Mouse (Mus musculus): ENCODE measurements around the gene Dchs2. TPM values are rescaled to one million over a fixed set of nuclear protein-coding genes. Genes with fewer than 3 reads are reported as not detected.

The Dchs2 gene
- polyA plus RNA-seq, 1 experiment from 2014 or later: 0.14 TPM

DNA sequence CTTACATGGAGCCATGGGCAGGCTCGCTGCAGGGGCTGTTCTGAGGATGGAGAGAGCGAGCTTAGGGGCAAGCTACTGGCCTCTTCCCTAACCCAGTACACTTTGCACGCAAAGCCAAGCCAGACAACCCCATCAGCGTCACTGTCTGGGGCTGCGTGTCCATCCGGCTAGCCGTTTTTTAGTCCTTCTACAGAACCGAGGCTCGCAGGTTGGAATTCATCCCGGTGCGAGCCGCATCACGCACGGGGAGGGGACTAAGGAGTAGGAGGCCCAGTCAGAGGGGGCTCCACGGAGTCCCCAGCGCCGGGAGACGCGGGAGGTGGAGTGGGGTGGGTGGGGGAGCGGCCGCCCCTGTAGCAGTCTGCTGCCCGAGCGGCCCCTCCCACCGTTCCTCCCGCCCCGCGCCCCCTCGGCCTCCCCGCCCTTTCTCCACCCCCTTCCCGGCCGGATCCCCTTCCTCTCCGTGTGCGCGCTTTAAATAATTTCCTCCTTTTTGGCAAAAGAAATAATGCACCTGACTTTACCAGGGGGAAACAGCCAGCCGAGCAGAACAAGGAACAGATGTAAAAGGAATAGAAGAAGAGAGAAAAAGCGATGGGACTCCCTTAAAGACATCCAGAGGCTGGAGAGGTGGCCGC lies 541 bp upstream of the Dchs2 start:
- under 1% methylated on average over 37 of the region's 37 CpGs for WGBS
- Histone ChIP-seq H3K27ac (peak overlapping the region; percentile 53), H3K27me3 (ENCODE audit: low read depth, poor library complexity, severe bottlenecking) (peaks cover 75% of the 10 kb centered on the region)

DNA sequence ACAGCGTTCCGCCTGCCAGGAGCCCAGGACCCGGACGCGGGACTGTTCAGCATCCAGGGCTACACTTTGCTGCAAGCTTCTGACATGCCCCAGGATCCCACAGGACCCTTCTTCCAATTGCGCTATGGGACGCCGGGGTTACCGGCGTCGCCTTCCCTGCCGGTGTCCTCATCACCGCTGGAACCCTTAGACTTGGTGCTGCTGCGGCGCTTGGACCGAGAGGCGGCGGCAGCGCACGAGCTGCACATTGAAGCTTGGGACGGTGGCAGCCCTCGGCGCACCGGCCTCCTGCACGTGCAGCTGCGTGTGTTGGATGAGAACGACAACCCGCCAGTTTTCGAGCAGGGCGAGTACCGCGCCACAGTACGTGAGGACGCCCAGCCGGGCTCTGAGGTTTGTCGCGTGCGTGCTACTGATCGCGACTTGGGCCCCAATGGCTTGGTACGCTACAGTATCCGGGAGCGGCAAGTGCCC lies 738 bp downstream of the Dchs2 start:
- Histone ChIP-seq H3K27me3 (ENCODE audit: low read depth, poor library complexity, severe bottlenecking) (peaks cover 84% of the 10 kb centered on the region), H3K4me3 (peak overlapping the region; percentile 64), H3K9me3 (replicated peaks) (no peaks in the 10 kb centered on the region), H3K36me3 (no peaks in the 10 kb centered on the region), H3K27ac (no peak overlapping the region), H3K4me1 (peaks cover 34% of the 10 kb centered on the region)
- DNase-seq (ENCODE audit: low spot score): peak; percentile 61
- under 1% methylated on average over 43 of the region's 43 CpGs for WGBS

More for the DNA sequence above, 541 bp upstream of the Dchs2 start:
- DNase-seq (ENCODE audit: low spot score): peak; percentile 61
- Histone ChIP-seq H3K36me3 (no peaks in the 10 kb centered on the region), H3K4me3 (peak overlapping the region; percentile 64), H3K4me1 (peaks cover 34% of the 10 kb centered on the region), H3K9me3 (replicated peaks) (no peaks in the 10 kb centered on the region)

DNA sequence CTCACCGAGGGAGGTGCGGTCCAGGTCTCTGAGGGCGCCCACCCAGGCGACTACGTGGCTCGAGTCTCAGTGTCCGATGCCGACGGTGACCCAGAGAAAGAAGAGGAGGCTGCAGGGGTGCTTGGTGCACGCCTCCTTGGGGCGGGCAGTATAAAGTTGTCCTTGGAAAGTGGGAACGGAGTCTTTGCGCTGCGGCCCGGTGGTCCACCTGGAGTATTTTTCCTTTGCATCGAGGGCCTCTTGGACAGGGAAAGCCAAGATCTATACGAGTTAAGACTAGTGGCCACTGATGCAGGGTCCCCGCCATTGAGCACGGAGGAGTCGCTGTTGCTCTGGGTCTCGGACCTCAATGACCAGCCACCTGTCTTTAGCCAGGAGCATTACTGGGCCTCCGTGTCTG lies 1.4 kb downstream of the Dchs2 start:
- Histone ChIP-seq H3K27ac (no peak overlapping the region), H3K4me3 (peak overlapping the region; percentile 64), H3K4me1 (peaks cover 34% of the 10 kb centered on the region), H3K9me3 (replicated peaks) (no peaks in the 10 kb centered on the region), H3K27me3 (ENCODE audit: low read depth, poor library complexity, severe bottlenecking) (peaks cover 84% of the 10 kb centered on the region), H3K36me3 (no peaks in the 10 kb centered on the region)
- 5% methylated on average over 22 of the region's 22 CpGs for WGBS
- no peak for DNase-seq (ENCODE audit: low spot score)

DNA sequence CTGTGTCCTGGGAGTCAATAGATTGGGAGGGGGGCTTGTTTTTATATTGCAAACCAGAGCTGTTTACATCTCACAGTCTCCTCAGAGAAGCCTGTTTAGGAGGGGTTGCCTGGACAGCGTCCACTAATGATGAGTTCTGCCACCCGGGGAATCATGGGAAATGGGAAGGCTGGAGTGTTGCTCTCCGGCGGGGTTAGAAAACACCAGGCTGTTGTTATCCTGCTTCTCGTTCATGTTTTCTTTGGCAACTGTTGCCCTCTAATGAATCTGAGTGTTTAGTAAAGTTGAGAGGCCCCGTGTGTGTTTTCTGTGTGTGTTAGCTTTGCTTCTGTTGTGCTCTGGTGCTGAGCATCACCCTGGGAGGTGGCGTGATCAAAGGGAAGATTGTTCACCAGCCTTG lies 8.7 kb downstream of the Dchs2 start:
- Histone ChIP-seq H3K4me1 (no peaks in the 10 kb centered on the region), H3K27me3 (ENCODE audit: low read depth, poor library complexity, severe bottlenecking) (peaks cover 16% of the 10 kb centered on the region), H3K9me3 (replicated peaks) (no peaks in the 10 kb centered on the region), H3K27ac (no peak overlapping the region), H3K36me3 (no peaks in the 10 kb centered on the region), H3K4me3 (no peak overlapping the region)
- DNase-seq (ENCODE audit: low spot score): no peak
- WGBS: 78% methylated on average over 7 of the region's 7 CpGs

DNA sequence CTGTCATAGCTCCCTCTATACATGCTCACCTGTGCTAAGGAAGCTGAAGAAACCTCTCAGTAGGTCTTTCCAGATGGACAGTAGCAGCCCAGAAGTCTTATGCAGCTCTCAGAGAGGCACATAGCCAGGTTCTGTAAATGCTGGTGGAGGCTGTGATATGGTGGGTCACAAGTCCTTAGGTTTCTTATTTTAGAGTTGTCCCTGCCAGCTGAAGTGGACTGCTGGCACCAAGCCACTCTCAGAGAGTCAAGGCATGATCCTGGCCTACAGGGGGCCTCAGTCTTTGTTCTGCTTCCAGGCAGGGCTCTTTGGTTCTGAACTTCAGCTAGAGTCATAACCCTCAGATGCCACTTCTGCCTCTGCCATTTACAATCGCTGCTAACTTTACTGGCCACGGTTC lies 11.1 kb downstream of the Dchs2 start:
- WGBS: 85% methylated on average over 2 of the region's 2 CpGs

DNA sequence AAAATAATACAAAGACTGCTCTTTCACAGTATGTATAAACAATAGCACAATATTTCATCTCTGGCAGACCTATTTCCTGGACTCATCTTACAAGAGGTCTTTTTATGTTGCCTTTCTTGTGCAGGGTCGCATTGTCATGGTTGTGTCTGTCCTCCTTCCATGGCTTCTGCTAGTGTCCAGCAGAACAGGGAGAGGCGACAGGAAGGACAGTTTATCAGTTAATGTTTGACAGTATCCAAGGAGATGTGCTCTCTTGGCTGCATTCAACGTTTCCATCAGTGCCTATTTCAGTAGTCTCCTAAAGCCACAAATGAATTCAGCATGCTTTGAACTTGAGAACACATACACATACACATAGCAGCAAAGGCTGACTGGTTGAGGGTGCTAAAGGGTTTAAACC lies 17.9 kb downstream of the Dchs2 start:
- 77% methylated on average over 3 of the region's 3 CpGs for WGBS
- H3K36me3 ChIP-seq: no peaks in the 10 kb centered on the region
- H3K4me3 ChIP-seq: no peak overlapping the region
- no peak overlapping the region for H3K27ac ChIP-seq
- H3K27me3 ChIP-seq (ENCODE audit: low read depth, poor library complexity, severe bottlenecking): no peaks in the 10 kb centered on the region
- no peaks in the 10 kb centered on the region for H3K9me3 ChIP-seq (replicated peaks)
- no peak for DNase-seq (ENCODE audit: low spot score)
- H3K4me1 ChIP-seq: no peaks in the 10 kb centered on the region

More for the DNA sequence above, 11.1 kb downstream of the Dchs2 start:
- no peaks in the 10 kb centered on the region for H3K36me3 ChIP-seq
- no peaks in the 10 kb centered on the region for H3K4me1 ChIP-seq
- H3K9me3 ChIP-seq (replicated peaks): no peaks in the 10 kb centered on the region
- no peak for DNase-seq (ENCODE audit: low spot score)
- H3K4me3 ChIP-seq: no peak overlapping the region
- H3K27ac ChIP-seq: no peak overlapping the region
- no peaks in the 10 kb centered on the region for H3K27me3 ChIP-seq (ENCODE audit: low read depth, poor library complexity, severe bottlenecking)

DNA sequence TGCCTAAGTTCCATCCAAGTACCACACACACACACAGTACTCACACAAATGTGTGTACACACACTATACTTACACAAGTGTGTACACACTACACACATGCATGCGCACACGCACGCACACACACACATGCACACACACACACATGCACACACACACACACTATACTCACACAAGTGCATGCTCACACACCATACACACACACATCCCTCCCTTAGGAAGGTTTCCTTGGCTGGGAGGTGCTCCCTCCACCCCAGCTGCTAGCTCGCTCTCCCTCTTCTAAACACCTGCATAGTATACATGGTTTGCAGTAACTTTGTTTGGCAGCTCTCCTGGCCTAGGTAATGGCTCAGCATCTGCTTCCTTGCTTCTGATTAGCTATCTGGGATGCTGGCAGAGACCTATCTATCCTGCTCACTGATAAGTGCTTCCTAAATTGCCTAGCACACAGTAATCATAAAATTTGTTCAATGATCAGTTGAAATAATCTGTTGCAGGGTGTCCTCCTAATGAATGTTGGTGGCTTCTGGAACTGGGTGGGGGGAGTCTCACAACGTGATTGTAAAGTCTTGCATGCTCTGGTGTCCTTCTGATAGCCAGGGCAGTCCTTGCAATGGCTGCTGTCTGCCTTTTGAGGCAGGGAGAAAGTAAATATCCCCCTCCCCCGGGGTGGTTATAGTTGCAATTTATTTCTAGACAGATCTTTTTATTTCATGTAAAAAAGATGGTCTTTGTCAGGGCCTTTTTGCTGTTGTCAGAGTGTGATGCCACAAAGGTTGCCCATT lies 19.7 kb downstream of the Dchs2 start:
- no peak overlapping the region for H3K27ac ChIP-seq
- H3K9me3 ChIP-seq (replicated peaks): no peaks in the 10 kb centered on the region
- DNase-seq (ENCODE audit: low spot score): no peak
- no peaks in the 10 kb centered on the region for H3K4me1 ChIP-seq
- no peaks in the 10 kb centered on the region for H3K36me3 ChIP-seq
- no peaks in the 10 kb centered on the region for H3K27me3 ChIP-seq (ENCODE audit: low read depth, poor library complexity, severe bottlenecking)
- 83% methylated on average over 6 of the region's 6 CpGs for WGBS
- H3K4me3 ChIP-seq: no peak overlapping the region

DNA sequence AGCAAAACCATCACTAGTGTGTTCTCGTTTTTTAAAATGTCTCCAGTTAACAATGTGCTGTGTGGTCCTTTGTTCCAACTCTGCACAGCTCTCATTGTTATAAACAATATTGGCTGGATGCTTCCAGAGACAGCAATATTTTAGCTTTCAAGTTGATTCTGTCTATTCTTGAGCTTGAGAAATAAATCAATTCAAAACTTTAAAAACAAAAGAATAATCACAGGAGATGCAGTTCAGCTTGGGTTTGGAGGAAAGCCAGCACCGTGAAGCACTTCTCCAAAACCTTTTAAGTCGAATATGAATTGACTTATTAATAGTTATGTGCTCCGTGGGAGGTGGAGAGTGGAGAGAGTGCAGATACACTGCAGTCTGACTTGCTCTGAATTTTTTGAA lies 20.3 kb downstream of the Dchs2 start:
- H3K36me3 ChIP-seq: no peaks in the 10 kb centered on the region
- H3K9me3 ChIP-seq (replicated peaks): no peaks in the 10 kb centered on the region
- no peak for DNase-seq (ENCODE audit: low spot score)
- no peaks in the 10 kb centered on the region for H3K4me1 ChIP-seq
- no peak overlapping the region for H3K4me3 ChIP-seq
- WGBS: 80% methylated on average over 4 of the region's 4 CpGs
- H3K27ac ChIP-seq: no peak overlapping the region
- H3K27me3 ChIP-seq (ENCODE audit: low read depth, poor library complexity, severe bottlenecking): no peaks in the 10 kb centered on the region

DNA sequence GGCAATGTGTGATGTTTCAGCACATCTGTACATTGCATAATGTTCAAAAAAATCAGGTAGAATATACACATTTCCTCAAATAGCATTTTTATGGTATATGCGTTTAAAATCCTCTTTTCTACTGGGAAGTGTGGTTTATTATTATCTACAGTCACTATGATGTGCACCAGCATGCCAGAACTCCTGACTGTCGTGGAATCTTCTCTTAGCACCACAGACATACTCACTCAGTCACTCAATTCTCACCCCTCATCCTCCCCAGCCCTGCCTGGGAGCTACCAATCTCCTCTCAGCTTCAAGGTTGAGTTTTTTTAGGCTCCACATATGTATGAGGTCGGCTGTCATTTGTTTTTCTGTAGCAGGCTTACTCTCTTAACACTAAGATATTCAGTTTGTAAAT lies 20.8 kb downstream of the Dchs2 start:
- no peak for DNase-seq (ENCODE audit: low spot score)
- no peaks in the 10 kb centered on the region for H3K4me1 ChIP-seq
- H3K4me3 ChIP-seq: no peak overlapping the region
- WGBS: 69% methylated on average over 3 of the region's 3 CpGs
- no peaks in the 10 kb centered on the region for H3K27me3 ChIP-seq (ENCODE audit: low read depth, poor library complexity, severe bottlenecking)
- H3K36me3 ChIP-seq: no peaks in the 10 kb centered on the region
- no peaks in the 10 kb centered on the region for H3K9me3 ChIP-seq (replicated peaks)
- no peak overlapping the region for H3K27ac ChIP-seq

DNA sequence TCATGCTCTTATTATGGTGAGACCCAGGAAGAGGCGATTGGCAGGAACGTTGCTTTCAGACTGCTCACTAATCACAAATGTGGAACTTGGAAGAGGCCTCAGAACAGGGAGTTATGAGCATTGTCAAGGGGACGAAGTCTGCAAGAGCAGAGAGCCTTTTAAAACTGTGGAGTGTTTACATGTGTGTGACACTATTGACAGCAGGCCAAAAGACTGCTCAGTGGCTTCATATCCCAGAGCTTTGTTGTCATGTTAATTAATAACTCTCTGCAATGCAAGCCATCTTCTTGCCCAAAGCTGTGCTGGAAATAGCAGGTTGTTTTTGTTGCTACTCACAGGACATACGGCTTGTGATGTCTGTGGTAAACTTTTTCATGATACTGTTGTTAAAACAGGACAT lies 27.9 kb downstream of the Dchs2 start:
- WGBS: 64% methylated on average over 4 of the region's 4 CpGs
- H3K9me3 ChIP-seq (replicated peaks): no peaks in the 10 kb centered on the region
- DNase-seq (ENCODE audit: low spot score): no peak

DNA sequence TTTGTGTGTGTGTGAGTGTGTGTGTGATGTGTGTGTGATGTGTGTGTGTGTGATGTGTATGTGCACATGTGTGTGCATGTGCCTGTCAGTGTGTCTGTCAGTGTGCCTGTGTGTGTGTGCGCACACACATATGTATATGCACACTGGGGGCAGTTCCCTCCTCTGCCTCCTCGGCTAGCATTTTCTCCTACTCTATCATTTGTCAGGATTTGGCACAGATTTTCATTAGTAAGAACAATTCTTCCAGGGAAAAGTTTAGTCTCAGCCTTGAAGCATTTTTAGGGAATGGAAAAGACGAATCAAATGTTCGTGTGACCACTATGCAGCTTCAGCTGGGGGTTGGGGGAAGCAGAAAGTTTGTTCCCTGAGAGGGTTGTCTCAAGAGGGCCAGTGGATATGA lies 28.4 kb downstream of the Dchs2 start:
- Histone ChIP-seq H3K36me3 (no peaks in the 10 kb centered on the region), H3K4me3 (no peak overlapping the region), H3K27ac (no peak overlapping the region; the same call in 1 of the 2 replicates), H3K27me3 (ENCODE audit: low read depth, poor library complexity, severe bottlenecking) (no peaks in the 10 kb centered on the region), H3K4me1 (peaks cover 24% of the 10 kb centered on the region), H3K9me3 (replicated peaks) (no peaks in the 10 kb centered on the region)
- WGBS: 83% methylated on average over 4 of the region's 4 CpGs
- DNase-seq (ENCODE audit: low spot score): no peak

More for the DNA sequence above, 27.9 kb downstream of the Dchs2 start:
- Histone ChIP-seq H3K27ac (no peak overlapping the region), H3K4me3 (no peak overlapping the region), H3K36me3 (no peaks in the 10 kb centered on the region), H3K4me1 (peaks cover 18% of the 10 kb centered on the region), H3K27me3 (ENCODE audit: low read depth, poor library complexity, severe bottlenecking) (no peaks in the 10 kb centered on the region)

DNA sequence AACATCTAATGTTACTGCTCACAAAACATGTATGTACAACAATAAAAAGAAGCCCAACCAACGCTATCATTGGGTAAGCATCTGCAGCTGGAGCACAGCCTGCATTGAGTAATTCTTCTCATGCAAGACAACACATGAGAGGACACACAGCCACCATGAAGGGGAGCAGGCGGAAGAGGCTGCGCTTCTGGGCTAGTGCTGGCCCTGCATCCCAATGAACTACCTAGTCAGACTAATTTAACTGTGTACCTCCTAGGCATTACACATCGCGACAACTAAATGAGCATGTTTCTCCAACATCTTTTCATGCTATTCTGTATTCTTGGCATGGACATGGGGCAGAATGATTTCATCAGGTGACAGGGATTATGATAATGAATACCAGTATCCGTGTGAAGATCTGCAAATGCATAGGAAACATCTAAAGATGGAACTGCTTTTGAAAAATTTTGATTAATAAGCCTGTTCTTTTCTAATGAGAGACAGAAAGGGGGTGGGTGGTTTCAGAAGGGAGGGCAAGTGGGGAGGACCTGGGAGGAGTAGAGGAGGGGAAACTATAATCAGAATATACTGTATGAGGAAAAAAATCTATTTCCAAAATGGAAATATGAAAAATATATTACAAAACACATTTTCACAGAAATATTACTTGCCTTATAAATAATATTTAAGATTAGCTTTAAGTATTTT lies 33.9 kb downstream of the Dchs2 start:
- no peak for DNase-seq (ENCODE audit: low spot score)
- H3K27me3 ChIP-seq (ENCODE audit: low read depth, poor library complexity, severe bottlenecking): no peaks in the 10 kb centered on the region

DNA sequence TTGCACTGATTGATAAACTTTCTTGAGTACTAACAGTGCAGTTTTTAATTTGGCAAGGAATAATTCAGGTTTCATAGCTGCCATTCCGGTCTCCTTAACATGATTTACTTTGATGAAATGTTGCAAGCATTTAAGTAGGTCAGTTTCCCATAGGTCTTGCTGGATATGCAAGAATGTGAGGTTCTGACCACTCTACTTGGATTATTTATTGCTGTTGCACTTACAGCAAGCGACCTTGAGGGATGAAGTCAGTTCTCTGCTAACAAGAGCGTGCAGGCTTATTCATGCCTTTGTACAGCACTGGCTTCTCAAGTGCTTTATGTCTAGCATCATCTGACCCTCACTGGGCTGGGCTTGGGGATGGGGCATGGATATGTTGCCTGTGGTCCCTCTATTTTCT lies 35.9 kb downstream of the Dchs2 start:
- Histone ChIP-seq H3K27me3 (ENCODE audit: low read depth, poor library complexity, severe bottlenecking) (no peaks in the 10 kb centered on the region), H3K4me1 (peaks cover 24% of the 10 kb centered on the region), H3K27ac (no peak overlapping the region), H3K9me3 (replicated peaks) (no peaks in the 10 kb centered on the region), H3K4me3 (no peak overlapping the region), H3K36me3 (no peaks in the 10 kb centered on the region)
- 71% methylated on average over 3 of the region's 3 CpGs for WGBS
- DNase-seq (ENCODE audit: low spot score): no peak

More for the DNA sequence above, 33.9 kb downstream of the Dchs2 start:
- Histone ChIP-seq H3K4me3 (no peak overlapping the region), H3K27ac (no peak overlapping the region), H3K4me1 (peaks cover 27% of the 10 kb centered on the region), H3K36me3 (no peaks in the 10 kb centered on the region), H3K9me3 (replicated peaks) (no peaks in the 10 kb centered on the region)
- WGBS: 80% methylated on average over 6 of the region's 6 CpGs

All from limb, embryonic 10.5 days (tissue).